Mouse (Mus musculus) gastrocnemius, adult 8-10 months (tissue): Measurements from ENCODE around the gene Ptbp3. TPM values are rescaled to one million over a fixed set of nuclear protein-coding genes. Genes with fewer than 3 reads are reported as not detected.
"Not testable (repeated sequence)": the region's sequence is repeated elsewhere in the genome, so short reads cannot be mapped to it uniquely, and the experiment has no call there.

Experiments
- DNase-seq, 2 experiments: peaks; one replicate each; pipeline ENCODE4 v3.0.0; 2022; ENCODE audit warnings: low spot score in 2 of 2
- total RNA-seq, 4 experiments: library from RNA; stranded (reverse); gene quantifications; 2 replicates each; pipeline ENCODE4 v1.2.4; 2022

Gene Ptbp3
- total RNA-seq, 4 experiments from 2014 or later: 4.6 to 8.7 (median 6.6) TPM

GRCm38 (mm10) chr4:59557343-59557742 lies 8.2 kb upstream of the Ptbp3 start:
- not testable (repeated sequence) for DNase-seq

- no peak for DNase-seq
Observed at GRCm38 (mm10) chr4:59555177-59555576, 6.0 kb upstream of the Ptbp3 start.

- no peak for DNase-seq
Observed at GRCm38 (mm10) chr4:59553576-59553975, 4.4 kb upstream of the Ptbp3 start.

- no peak for DNase-seq
Observed at GRCm38 (mm10) chr4:59552835-59553234, 3.7 kb upstream of the Ptbp3 start.

- no peak for DNase-seq
Observed at GRCm38 (mm10) chr4:59551901-59552300, 2.7 kb upstream of the Ptbp3 start.

GRCm38 (mm10) chr4:59549977-59550560 lies 905 bp upstream of the Ptbp3 start:
- no peak for DNase-seq

- DNase-seq: peak; percentile 45
Observed at GRCm38 (mm10) chr4:59548560-59549174, 497 bp downstream of the Ptbp3 start.

GRCm38 (mm10) chr4:59548011-59548559 lies 1.1 kb downstream of the Ptbp3 start:
- no peak for DNase-seq

GRCm38 (mm10) chr4:59547136-59547889 lies 1.9 kb downstream of the Ptbp3 start:
- DNase-seq: no peak

GRCm38 (mm10) chr4:59546285-59547071 lies 2.7 kb downstream of the Ptbp3 start:
- DNase-seq: no peak

GRCm38 (mm10) chr4:59544654-59545053 lies 4.5 kb downstream of the Ptbp3 start:
- DNase-seq: no peak

GRCm38 (mm10) chr4:59543006-59543405 lies 6.2 kb downstream of the Ptbp3 start:
- no peak for DNase-seq

- no peak for DNase-seq
Observed at GRCm38 (mm10) chr4:59536281-59536680, 12.9 kb downstream of the Ptbp3 start.

- DNase-seq: no peak
Observed at GRCm38 (mm10) chr4:59535624-59536023, 13.5 kb downstream of the Ptbp3 start.

GRCm38 (mm10) chr4:59533268-59533667 lies 15.9 kb downstream of the Ptbp3 start:
- no peak for DNase-seq

- no peak for DNase-seq
Observed at GRCm38 (mm10) chr4:59531172-59531571, 18.0 kb downstream of the Ptbp3 start.

- DNase-seq: no peak
Observed at GRCm38 (mm10) chr4:59527470-59527869, 21.7 kb downstream of the Ptbp3 start.

GRCm38 (mm10) chr4:59526728-59527127 lies 22.4 kb downstream of the Ptbp3 start:
- DNase-seq: no peak

GRCm38 (mm10) chr4:59524875-59525274 lies 24.3 kb downstream of the Ptbp3 start:
- DNase-seq: no peak

- DNase-seq: no peak
Observed at GRCm38 (mm10) chr4:59510321-59510720, 38.8 kb downstream of the Ptbp3 start.

GRCm38 (mm10) chr4:59509558-59509957 lies 39.6 kb downstream of the Ptbp3 start:
- no peak for DNase-seq

GRCm38 (mm10) chr4:59507766-59508165 lies 41.4 kb downstream of the Ptbp3 start:
- no peak for DNase-seq
